Mouse (Mus musculus) CD4-positive helper T cell, adult 2 months (primary cell): ENCODE data around the gene Mob1b.

Experiments used
- DNase-seq: peaks from one replicate; pipeline ENCODE4 v3.0.0-alpha.2; 2012; ENCODE audit warnings: low read depth, missing footprints, low spot score

Gene Mob1b

GRCm38 (mm10) chr5:88782072-88782765, 61.6 kb downstream of the Mob1b start:
- no peak for DNase-seq

GRCm38 (mm10) chr5:88785059-88785458, 64.4 kb downstream of the Mob1b start:
- DNase-seq = no peak

- DNase-seq = no peak
These were observed 70.0 kb downstream of the Mob1b start for GRCm38 (mm10) chr5:88790675-88791074.

GRCm38 (mm10) chr5:88791256-88792245, 70.9 kb downstream of the Mob1b start:
- peak; percentile 52 for DNase-seq

- DNase-seq = no peak
These were observed 73.0 kb downstream of the Mob1b start for GRCm38 (mm10) chr5:88793676-88794075.

- DNase-seq = no peak
These were observed 75.4 kb downstream of the Mob1b start for GRCm38 (mm10) chr5:88795910-88796584.

GRCm38 (mm10) chr5:88796588-88796987, 75.9 kb downstream of the Mob1b start:
- no peak for DNase-seq

GRCm38 (mm10) chr5:88797121-88797520, 76.5 kb downstream of the Mob1b start:
- DNase-seq = no peak

GRCm38 (mm10) chr5:88805616-88806015, 85.0 kb downstream of the Mob1b start:
- DNase-seq = no peak

GRCm38 (mm10) chr5:88806278-88806677, 85.6 kb downstream of the Mob1b start:
- no peak for DNase-seq

GRCm38 (mm10) chr5:88807342-88807741, 86.7 kb downstream of the Mob1b start:
- DNase-seq = no peak

GRCm38 (mm10) chr5:88813188-88813587, 92.5 kb downstream of the Mob1b start:
- no peak for DNase-seq
